Mouse (Mus musculus) left cerebral cortex, postnatal 10 days (tissue): ENCODE results near the gene Rhbdl3. TPM values are rescaled to one million over a fixed set of nuclear protein-coding genes. Genes with fewer than 3 reads are reported as not detected.

ENCODE experiments used
- DNase-seq, 2 experiments: peaks; one replicate each; pipeline ENCODE4 v3.0.0; 2021 to 2022; ENCODE audit warnings: low spot score in 2 of 2, mixed read lengths in 1 of 2; ENCODE audit errors: extremely low spot score in 1 of 2
- intact Hi-C: fragments of 180-260 bp; cut with DNase I; formaldehyde crosslinking; loops from one replicate; pipeline ENCODE4 v1.15.1; 2025
- total RNA-seq, 2 experiments: library from RNA; stranded (reverse); gene quantifications; 2 replicates each; pipeline ENCODE4 v1.2.3; 2021

Rhbdl3 gene
- total RNA-seq: 10 to 100 TPM; 19.4 to 22.5 TPM

GRCm38 (mm10) chr11:80300551-80301315 lies at the start of gene Rhbdl3:
TSS of gene Rhbdl3 (plus strand) at chr11:80300912.
- intact Hi-C loops: loop anchor here (5.0 kb wide), 1 partner anchor 52 kb away; no protein-coding TSS in a partner anchor
- peak; percentile 33 to 80 for DNase-seq

DNA sequence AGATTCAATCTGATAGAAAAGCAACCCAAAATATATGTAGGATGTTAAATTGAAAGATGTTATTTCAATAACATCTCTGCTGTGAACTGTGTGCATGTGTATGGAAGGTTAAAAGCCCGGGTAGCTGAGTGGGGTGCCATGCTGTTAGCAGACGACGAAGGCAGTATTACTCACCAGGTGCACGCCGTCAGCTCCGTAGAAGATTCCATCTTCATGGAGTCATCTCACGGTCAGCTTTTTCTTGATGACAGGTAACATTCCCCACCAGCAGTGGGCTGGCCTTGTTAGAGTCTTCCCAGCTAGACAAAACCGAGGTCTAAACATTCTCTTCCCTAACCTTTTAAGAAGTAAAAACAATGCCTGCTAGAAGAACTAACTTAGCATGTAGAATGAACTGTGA lies 36.6 kb upstream of the Rhbdl3 start:
- intact Hi-C loops: no loop called here
- DNase-seq: no peak

DNA sequence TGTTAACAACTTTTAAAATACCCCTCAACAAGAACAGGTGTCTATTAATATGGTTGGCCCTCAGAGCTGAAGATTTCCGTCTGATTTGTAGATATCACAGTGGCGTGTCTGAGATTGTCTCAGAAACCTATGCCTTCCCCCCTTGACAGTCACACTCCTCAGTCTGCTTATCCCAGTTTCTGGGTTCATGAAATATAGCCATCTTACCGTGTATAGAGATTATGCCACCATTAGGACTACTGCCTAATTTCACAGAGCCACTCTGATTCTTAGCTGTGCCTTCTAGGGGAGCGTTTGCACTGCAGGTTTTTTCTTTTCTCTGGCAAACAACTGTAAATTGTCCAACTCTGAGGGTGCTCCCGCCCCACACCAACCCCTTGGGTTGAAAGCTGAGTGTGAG lies 29.6 kb upstream of the Rhbdl3 start:
- intact Hi-C loops: no loop called here
- DNase-seq: no peak

GRCm38 (mm10) chr11:80275011-80275410 lies 25.7 kb upstream of the Rhbdl3 start:
- DNase-seq: no peak
- intact Hi-C loops: no loop called here

DNA sequence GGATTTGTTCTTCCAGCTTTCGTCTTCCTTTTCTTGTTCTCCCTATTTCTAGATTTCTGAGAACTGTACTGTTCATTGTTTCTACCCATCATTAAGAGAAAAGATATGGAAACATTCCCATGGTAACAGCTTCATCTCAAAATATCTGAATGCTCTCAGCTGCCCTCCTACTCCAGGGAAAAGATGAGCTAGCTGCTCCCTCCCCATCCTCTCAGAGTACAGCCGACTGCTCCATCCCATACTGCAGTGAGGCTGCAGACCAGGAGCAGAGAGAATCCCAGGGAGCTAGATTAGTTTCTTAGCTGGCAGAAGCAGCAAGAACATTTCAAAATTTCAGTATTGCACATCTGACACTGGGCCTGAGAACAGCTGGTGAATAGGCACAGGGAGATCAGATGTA lies 22.7 kb upstream of the Rhbdl3 start:
- DNase-seq: no peak
- intact Hi-C loops: no loop called here

DNA sequence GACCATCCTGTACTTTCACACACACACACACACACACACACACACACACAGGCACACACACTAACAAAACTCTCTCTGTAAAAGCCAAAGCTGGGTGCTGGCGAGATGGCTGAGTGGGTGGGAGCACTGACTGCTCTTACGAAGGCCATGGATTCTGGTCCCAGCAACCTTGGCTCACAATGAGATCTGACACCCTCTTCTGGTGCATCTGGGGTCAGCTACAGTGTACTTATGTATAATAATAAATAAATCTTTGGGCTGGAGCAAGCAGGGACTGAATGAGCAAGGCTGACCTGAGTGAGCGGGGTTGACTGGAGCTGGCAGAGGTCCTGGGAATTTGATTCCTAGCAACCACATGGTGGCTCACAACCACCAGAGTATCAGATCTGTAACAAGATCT lies 16.9 kb upstream of the Rhbdl3 start:
- intact Hi-C loops: no loop called here
- DNase-seq: no peak

GRCm38 (mm10) chr11:80284641-80285040 lies 16.1 kb upstream of the Rhbdl3 start:
- DNase-seq: no peak
- intact Hi-C loops: no loop called here

- intact Hi-C loops: loop anchor here (1.0 kb wide), 1 partner anchor 64 kb away; no protein-coding TSS in a partner anchor
- DNase-seq: peak; percentile 48 to 66
Observed at GRCm38 (mm10) chr11:80287150-80287549, 13.6 kb upstream of the Rhbdl3 start.

- DNase-seq: peak; percentile 40 to 58
- intact Hi-C loops: no loop called here
Observed at GRCm38 (mm10) chr11:80289701-80290445, 10.8 kb upstream of the Rhbdl3 start.

GRCm38 (mm10) chr11:80291004-80291403 lies 9.7 kb upstream of the Rhbdl3 start:
- no peak for DNase-seq
- intact Hi-C loops: no loop called here

DNA sequence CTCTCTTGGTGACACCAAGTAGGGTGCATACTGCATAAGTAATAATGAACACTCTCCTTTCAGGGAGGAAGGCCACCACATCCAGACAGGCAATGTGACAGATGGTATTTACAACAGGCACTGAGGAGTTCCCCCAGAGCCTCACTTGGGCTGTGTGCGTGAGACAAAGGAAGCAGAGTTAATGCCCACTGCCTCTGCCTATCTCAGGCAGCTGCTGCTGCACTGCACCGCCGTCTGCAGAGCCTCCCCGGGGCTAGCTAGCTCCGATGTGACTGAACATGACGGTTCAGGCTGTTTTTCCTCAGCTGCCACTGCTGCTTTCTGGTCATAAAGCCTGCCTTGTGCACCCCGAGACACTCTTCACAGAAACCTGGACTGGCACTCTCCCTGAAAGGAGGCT lies 8.2 kb upstream of the Rhbdl3 start:
- intact Hi-C loops: no loop called here
- no peak for DNase-seq

- no peak for DNase-seq
- intact Hi-C loops: no loop called here
Observed at GRCm38 (mm10) chr11:80295066-80295465, 5.6 kb upstream of the Rhbdl3 start.

GRCm38 (mm10) chr11:80295785-80296184 lies 4.9 kb upstream of the Rhbdl3 start:
- DNase-seq: no peak
- intact Hi-C loops: no loop called here

DNA sequence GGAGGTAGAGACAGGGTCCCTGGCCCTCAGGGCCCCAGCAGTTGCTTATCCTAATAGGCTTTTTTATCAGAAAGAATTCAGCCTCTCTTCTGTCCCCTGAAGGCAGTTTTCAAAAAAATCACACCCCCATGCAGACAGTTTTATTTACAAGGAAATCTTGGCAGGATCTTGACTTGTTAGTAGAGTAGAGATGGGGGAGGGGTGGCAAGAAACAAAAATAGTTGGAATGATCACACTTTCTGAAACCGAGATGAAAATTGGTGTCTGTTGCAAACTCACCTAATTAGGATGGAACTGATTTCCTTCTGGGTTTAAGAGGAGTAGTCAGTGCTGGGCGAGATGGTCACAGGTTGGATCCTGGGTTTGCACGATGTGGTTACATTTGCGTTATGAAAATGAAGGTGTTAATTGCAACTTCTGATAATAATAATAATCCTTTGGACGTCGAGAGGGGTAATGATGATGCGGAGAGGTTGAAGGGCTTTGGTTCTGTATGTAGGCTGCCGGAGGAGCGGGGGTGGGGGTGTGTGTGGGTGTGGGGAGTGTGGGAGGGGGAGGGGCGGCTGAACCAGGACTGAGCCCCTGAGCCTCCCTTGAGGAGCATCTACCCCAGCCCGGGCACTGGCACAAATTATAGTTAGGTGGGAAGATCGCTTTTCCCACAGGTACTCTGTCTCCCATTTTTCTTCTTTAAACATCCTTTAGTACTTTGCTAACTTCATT lies 1.0 kb upstream of the Rhbdl3 start:
- peak in 1 of 2 experiments; percentile 34 for DNase-seq
- intact Hi-C loops: loop anchor here (5.0 kb wide), 1 partner anchor 53 kb away; no protein-coding TSS in a partner anchor

DNA sequence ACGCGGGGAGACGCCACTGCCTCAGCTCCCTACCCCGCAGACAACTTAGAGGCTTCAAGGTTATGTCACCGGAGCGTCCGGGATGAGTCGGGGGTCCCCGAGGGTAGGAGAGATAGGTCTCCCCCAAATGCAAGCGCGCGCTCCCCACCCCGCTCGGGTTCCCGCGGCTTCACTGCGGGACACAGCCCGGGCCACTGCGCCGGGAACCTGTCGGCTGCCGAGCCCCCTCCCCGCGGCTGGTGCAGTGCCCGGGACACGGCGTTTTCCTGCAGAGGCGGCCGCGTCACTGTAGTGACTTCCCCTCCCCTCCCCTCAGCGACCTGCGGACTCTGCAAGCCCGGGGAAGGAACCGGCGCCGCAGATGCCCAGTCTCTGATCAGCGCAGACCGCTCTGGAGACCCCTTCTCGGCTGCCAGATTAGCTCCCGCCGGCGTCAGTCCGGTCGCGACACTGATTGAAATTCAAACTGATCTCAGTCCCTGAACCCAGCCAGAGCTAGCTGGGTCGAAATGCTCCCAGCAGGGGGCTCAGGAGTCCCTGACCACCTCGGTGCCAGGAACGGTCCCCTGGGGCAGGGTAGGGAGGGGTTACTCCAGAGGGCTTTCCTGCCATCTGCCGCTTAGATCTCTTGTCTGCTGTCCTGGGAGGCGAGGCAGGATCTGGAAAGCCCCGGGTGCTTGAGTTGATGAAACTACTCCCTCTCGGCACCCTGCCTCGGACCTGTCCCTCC lies 769 bp downstream of the Rhbdl3 start:
- DNase-seq: peak; percentile 31 to 71
- intact Hi-C loops: loop anchor here (5.0 kb wide), 1 partner anchor 51 kb away; no protein-coding TSS in a partner anchor

DNA sequence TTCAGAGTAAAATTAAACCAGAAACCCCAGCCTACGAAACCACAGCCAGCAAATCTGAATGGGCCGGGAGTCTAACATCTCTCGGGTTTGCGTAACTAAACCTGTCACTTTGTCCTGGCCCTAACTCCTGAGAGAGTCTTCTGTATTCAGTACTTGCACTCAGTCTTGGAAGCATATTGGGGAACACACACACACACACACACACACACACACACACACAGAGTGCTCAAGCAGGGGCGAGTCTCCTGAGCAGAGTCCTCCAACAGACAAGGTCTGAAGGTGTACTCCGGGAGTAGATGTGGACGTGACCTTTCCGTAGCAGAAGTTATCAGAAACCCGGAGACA lies 1.3 kb downstream of the Rhbdl3 start:
- intact Hi-C loops: loop anchor here (5.0 kb wide), 1 partner anchor 50 kb away; no protein-coding TSS in a partner anchor
- no peak for DNase-seq

- intact Hi-C loops: loop anchor here (5.0 kb wide), 1 partner anchor 50 kb away; no protein-coding TSS in a partner anchor
- DNase-seq: peak; percentile 56 to 85
Observed at GRCm38 (mm10) chr11:80302536-80302935, 1.8 kb downstream of the Rhbdl3 start.

- DNase-seq: no peak
- intact Hi-C loops: loop anchor here (5.0 kb wide), 1 partner anchor 49 kb away; no protein-coding TSS in a partner anchor
Observed at GRCm38 (mm10) chr11:80303746-80304145, 3.0 kb downstream of the Rhbdl3 start.

DNA sequence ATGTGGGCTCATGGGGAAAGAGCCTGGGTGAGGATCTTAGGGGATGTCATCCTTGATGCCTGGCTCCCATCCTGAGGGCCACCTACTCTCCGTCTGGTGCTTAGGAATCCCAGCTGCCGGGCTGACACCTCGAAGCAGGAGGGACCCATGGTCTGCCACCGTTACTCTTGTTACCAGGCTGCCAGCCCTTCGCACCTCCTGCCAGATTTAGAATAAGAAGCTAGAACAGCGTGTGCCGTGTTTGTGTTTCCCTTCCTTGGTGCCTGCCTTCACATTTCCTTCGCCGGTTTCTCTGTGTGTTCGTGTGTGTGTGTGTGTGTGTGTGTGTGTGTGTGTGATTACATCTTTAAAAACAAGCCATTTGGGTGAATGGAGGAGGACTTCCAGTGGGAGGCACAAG lies 4.1 kb downstream of the Rhbdl3 start:
- intact Hi-C loops: loop anchor here (5.0 kb wide), 1 partner anchor 47 kb away; no protein-coding TSS in a partner anchor
- peak; percentile 26 to 51 for DNase-seq
